Mouse (Mus musculus): ENCODE measurements around the gene Padi6.

Padi6 gene

DNA sequence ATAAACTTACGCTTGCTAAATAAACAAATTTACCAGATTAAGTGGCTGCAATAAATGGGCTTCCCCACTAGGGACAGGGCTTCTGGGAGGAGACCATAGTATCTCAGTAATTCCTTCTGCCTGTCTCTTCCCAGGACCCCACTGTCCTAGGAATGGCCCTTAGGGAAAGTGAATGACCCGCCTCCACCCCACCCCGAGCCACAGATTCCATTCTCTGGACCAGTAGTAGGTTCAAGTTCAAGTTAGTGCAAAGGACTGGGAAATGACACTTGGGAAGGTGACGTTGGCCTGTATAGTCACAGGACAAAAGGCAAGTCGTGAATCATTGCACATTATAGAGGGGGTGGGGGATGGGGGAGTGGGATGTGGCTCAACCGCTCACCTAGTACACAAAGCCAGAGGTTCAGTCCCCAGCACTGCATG, 57.6 kb downstream of the Padi6 start:
- peak; percentile 33 to 67 for DNase-seq (ENCODE audit: low spot score in 2 of 2)

GRCm38 (mm10) chr4:140684141-140684871, 58.1 kb downstream of the Padi6 start:
- DNase-seq (ENCODE audit: low spot score in 2 of 2): peak; percentile 57 to 74

DNA sequence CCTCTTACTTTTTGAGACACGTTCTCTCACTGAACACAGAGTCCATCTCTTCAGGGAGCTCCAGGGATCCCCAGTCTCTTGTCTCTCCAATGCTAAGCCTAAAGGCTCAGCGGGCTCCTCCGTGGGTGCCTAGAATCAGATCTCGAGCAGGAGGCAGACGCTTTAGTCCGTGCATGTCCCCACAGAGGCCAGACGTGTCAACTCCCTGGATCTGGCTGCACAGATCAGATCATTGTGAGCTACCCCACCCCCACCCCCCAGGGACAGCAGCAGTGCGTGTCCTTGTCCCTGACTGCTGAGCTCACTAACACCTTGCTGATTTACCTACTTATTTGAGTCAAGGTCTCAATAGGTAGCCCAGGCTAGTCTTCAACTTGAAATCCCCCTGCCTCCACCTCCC, 58.8 kb downstream of the Padi6 start:
- DNase-seq (ENCODE audit: low spot score in 2 of 2): peak in 1 of 2 experiments; percentile 65

DNA sequence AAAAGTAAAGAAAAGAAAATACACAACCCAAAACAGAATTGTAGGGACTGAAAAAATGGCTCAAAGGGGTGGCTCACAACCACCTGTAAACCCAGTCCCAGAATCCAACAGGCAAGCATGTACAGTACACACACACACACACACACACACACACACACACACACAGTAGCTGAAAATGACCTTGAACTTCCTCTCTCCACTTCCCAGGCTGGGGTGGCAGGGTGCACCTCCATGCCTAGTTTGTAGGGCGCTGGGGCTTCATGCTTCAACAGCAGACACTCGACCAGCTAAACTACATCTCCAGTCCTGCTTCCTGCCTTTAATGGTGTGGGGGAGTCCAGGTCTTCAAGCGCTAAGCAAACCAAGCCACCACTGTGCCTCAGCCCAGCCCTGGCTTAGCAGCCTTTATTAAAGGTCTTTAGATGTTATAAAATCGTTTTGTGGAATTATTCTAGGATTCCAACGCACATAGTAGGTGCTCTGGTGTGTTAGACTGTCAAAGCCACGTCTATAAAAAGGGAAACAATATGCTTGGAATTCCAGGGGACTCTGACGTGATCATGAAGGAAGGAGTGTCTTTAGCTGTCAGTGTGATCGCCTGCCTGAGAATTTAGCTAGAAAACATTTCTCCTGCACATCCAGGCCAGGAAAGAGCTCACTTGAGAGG, 61.6 kb downstream of the Padi6 start:
- no peak for DNase-seq (ENCODE audit: low spot score in 2 of 2)

DNA sequence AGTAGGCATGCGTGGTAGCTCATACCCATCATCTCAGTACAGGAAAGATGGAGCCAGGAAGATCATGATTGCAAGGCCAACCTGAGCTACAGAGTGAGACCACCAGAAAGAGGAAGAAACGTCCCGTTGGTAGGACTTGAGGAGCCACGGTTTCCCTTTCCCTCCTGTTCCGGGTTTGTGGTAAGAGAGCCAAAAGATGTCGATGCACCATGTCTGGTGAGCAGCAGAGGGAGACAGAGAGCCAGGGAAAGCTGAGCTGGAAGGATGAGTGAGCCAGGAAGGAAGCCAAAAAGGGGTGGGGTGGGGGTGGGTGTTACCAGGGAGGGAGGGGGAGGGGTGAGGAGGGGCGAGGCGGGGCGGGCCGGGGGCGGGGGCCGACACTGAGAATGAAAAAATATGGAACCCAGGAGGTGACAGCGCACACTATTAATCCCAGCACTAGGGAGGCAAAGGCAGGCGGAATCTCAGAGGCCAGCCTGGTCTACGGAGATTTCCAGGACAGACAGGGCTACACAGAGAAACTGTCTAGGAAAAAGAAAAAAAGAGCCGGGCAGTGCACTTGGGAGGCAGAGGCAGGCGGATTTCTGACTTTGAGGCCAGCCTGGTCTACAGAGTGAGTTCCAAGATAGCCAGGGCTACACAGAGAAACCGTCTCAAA, 62.6 kb downstream of the Padi6 start:
- DNase-seq (ENCODE audit: low spot score in 2 of 2): peak; percentile 81 to 87

- DNase-seq (ENCODE audit: low spot score in 2 of 2): no peak
These were observed 63.4 kb downstream of the Padi6 start for GRCm38 (mm10) chr4:140679038-140679437.
